Mouse (Mus musculus): Measurements from ENCODE around the gene Olfr846. TPM values are rescaled to one million over a fixed set of nuclear protein-coding genes. Genes with fewer than 3 reads are reported as not detected.

Olfr846 gene
- total and polyA plus RNA-seq, 3 experiments: not detected

Other genes with a start within 250 kb of the Olfr846 start
- not detected in 2 replicates for gene Olfr836, start 243.6 kb downstream of the Olfr846 start, total RNA-seq (2012; rRNA removed)
- gene Olfr836, start 243.6 kb downstream of the Olfr846 start, total RNA-seq (2014; rRNA removed): not detected in 2 replicates
- not detected in 2 replicates for gene Olfr836, start 243.6 kb downstream of the Olfr846 start, polyA plus RNA-seq (2012; ENCODE audit: insufficient read length, low read depth)
- not detected in 2 replicates for gene Olfr837, start 227.7 kb downstream of the Olfr846 start, total RNA-seq (2012; rRNA removed)
- not detected in 2 replicates for gene Olfr837, start 227.7 kb downstream of the Olfr846 start, total RNA-seq (2014; rRNA removed)
- not detected in 2 replicates for gene Olfr837, start 227.7 kb downstream of the Olfr846 start, polyA plus RNA-seq (2012; ENCODE audit: insufficient read length, low read depth)
- under 0.01 TPM in 1 of 2 replicates, not detected in the other for gene Olfr839-ps1, start 186.7 kb downstream of the Olfr846 start, total RNA-seq (2012; rRNA removed)
- gene Olfr839-ps1, start 186.7 kb downstream of the Olfr846 start, total RNA-seq (2014; rRNA removed): not detected in 2 replicates
- not detected in 2 replicates for gene Olfr839-ps1, start 186.7 kb downstream of the Olfr846 start, polyA plus RNA-seq (2012; ENCODE audit: insufficient read length, low read depth)
- gene Olfr843, start 112.0 kb downstream of the Olfr846 start, total RNA-seq (2012; rRNA removed): not detected in 2 replicates
- not detected in 2 replicates for gene Olfr843, start 112.0 kb downstream of the Olfr846 start, total RNA-seq (2014; rRNA removed)
- not detected in 2 replicates for gene Olfr843, start 112.0 kb downstream of the Olfr846 start, polyA plus RNA-seq (2012; ENCODE audit: insufficient read length, low read depth)
- gene Olfr844, start 47.7 kb downstream of the Olfr846 start, total RNA-seq (2012; rRNA removed): not detected in 2 replicates
- not detected in 2 replicates for gene Olfr844, start 47.7 kb downstream of the Olfr846 start, total RNA-seq (2014; rRNA removed)
- gene Olfr844, start 47.7 kb downstream of the Olfr846 start, polyA plus RNA-seq (2012; ENCODE audit: insufficient read length, low read depth): not detected in 2 replicates
- not detected in 2 replicates for gene Olfr845, start 27.5 kb downstream of the Olfr846 start, total RNA-seq (2012; rRNA removed)
- gene Olfr845, start 27.5 kb downstream of the Olfr846 start, total RNA-seq (2014; rRNA removed): not detected in 2 replicates
- gene Olfr845, start 27.5 kb downstream of the Olfr846 start, polyA plus RNA-seq (2012; ENCODE audit: insufficient read length, low read depth): not detected in 2 replicates
- not detected in 2 replicates for gene Olfr847, start 14.7 kb upstream of the Olfr846 start, total RNA-seq (2012; rRNA removed)
- gene Olfr847, start 14.7 kb upstream of the Olfr846 start, total RNA-seq (2014; rRNA removed): not detected in 2 replicates
- not detected in 2 replicates for gene Olfr847, start 14.7 kb upstream of the Olfr846 start, polyA plus RNA-seq (2012; ENCODE audit: insufficient read length, low read depth)
- gene Olfr849, start 76.3 kb upstream of the Olfr846 start, total RNA-seq (2012; rRNA removed): not detected in 2 replicates
- not detected in 2 replicates for gene Olfr849, start 76.3 kb upstream of the Olfr846 start, total RNA-seq (2014; rRNA removed)
- not detected in 2 replicates for gene Olfr849, start 76.3 kb upstream of the Olfr846 start, polyA plus RNA-seq (2012; ENCODE audit: insufficient read length, low read depth)
- not detected in 2 replicates for gene Olfr850, start 114.2 kb upstream of the Olfr846 start, total RNA-seq (2012; rRNA removed)
- not detected in 2 replicates for gene Olfr850, start 114.2 kb upstream of the Olfr846 start, total RNA-seq (2014; rRNA removed)
- gene Olfr850, start 114.2 kb upstream of the Olfr846 start, polyA plus RNA-seq (2012; ENCODE audit: insufficient read length, low read depth): not detected in 2 replicates
- not detected in 2 replicates for gene Olfr851, start 129.3 kb upstream of the Olfr846 start, total RNA-seq (2012; rRNA removed)
- not detected in 2 replicates for gene Olfr851, start 129.3 kb upstream of the Olfr846 start, total RNA-seq (2014; rRNA removed)
- not detected in 2 replicates for gene Olfr851, start 129.3 kb upstream of the Olfr846 start, polyA plus RNA-seq (2012; ENCODE audit: insufficient read length, low read depth)
- gene Olfr853, start 177.1 kb upstream of the Olfr846 start, total RNA-seq (2012; rRNA removed): not detected in 2 replicates
- not detected in 2 replicates for gene Olfr853, start 177.1 kb upstream of the Olfr846 start, total RNA-seq (2014; rRNA removed)
- not detected in 2 replicates for gene Olfr853, start 177.1 kb upstream of the Olfr846 start, polyA plus RNA-seq (2012; ENCODE audit: insufficient read length, low read depth)
- gene Olfr854, start 203.4 kb upstream of the Olfr846 start, total RNA-seq (2012; rRNA removed): not detected in 2 replicates
- gene Olfr854, start 203.4 kb upstream of the Olfr846 start, total RNA-seq (2014; rRNA removed): not detected in 2 replicates
- not detected in 2 replicates for gene Olfr854, start 203.4 kb upstream of the Olfr846 start, polyA plus RNA-seq (2012; ENCODE audit: insufficient read length, low read depth)
- gene Olfr855, start 218.6 kb upstream of the Olfr846 start, total RNA-seq (2012; rRNA removed): not detected in 2 replicates
- gene Olfr855, start 218.6 kb upstream of the Olfr846 start, total RNA-seq (2014; rRNA removed): not detected in 2 replicates
- not detected in 2 replicates for gene Olfr855, start 218.6 kb upstream of the Olfr846 start, polyA plus RNA-seq (2012; ENCODE audit: insufficient read length, low read depth)